9 mouse cellular contexts compared by ENCODE assay signal in genomic region chr17:24687146-24687595, GRCm38 (mm10). TPM values are rescaled to one million over a fixed set of nuclear protein-coding genes. Genes with fewer than 3 reads are reported as not detected.
DNase-seq lines count a peak whose midpoint lies in the region; ATAC-seq and TF ChIP-seq lines count a peak whose summit lies in the region.
"Had no signal": no experiment of that assay in that cellular context is flagged by ENCODE, and none has a peak within 500 bp of the region (broad histone marks: within the 10 kb centered on the region; RNA-seq: fewer than 3 reads in every experiment).

No protein-coding gene starts in this region.

- H3K4me2 ChIP-seq in forebrain, embryonic 15.5 days (replicated peaks): peak overlapping the region; percentile 55
- peak overlapping the region; percentile 51 for H3K4me2 ChIP-seq in intestine, embryonic 16.5 days (ENCODE audit: low read depth, low read length)
- H3K4me2 ChIP-seq in lung, embryonic 14.5 days: peak overlapping the region; percentile 63

- H3K27ac ChIP-seq in forebrain, embryonic 15.5 days (replicated peaks): no peak overlapping the region
- H3K27ac ChIP-seq in intestine, embryonic 16.5 days (ENCODE audit: low read length): no peak overlapping the region
- no peak overlapping the region for H3K27ac ChIP-seq in lung, embryonic 14.5 days (ENCODE audit: low read depth)

- peak; percentile 46 for DNase-seq in cerebellum, adult 11 months
- DNase-seq in cerebellum, adult 11-12 months: no peak
- peak; percentile 70 for DNase-seq in adrenal gland, postnatal 25 days
- DNase-seq in lung, embryonic 14.5 days: peak; percentile 64
- DNase-seq in frontal cortex, postnatal 36 days (ENCODE audit: low spot score in 2 of 2): no peak

- no peaks in the 10 kb centered on the region for H3K9me3 ChIP-seq in forebrain, embryonic 15.5 days
- H3K9me3 ChIP-seq in intestine, embryonic 16.5 days (ENCODE audit: control insufficient read depth, low read length): no peaks in the 10 kb centered on the region
- no peaks in the 10 kb centered on the region for H3K9me3 ChIP-seq in lung, embryonic 14.5 days (ENCODE audit: low read depth, low read length)

- ATAC-seq in forebrain, embryonic 15.5 days (replicated peaks): no peak
- peak; percentile 73 for ATAC-seq in intestine, embryonic 16.5 days
- peak; percentile 54; the same call in 1 of the 2 replicates for ATAC-seq in lung, embryonic 14.5 days (ENCODE audit: insufficient read depth)
- ATAC-seq in neutrophil, adult 5-6 weeks (ENCODE audit: extremely low read depth, insufficient number of reproducible peaks, low FRiP score, poor library complexity, severe bottlenecking): peak; percentile 44; the same call in 1 of the 2 replicates

- peak overlapping the region; percentile 96 for H3K4me3 ChIP-seq in forebrain, embryonic 15.5 days
- peak overlapping the region; percentile 37 for H3K4me3 ChIP-seq in intestine, embryonic 16.5 days (ENCODE audit: low read length)
- peak overlapping the region; percentile 34 for H3K4me3 ChIP-seq in lung, embryonic 14.5 days (ENCODE audit: low read depth, low read length)
- H3K4me3 ChIP-seq: myocyte had no signal

- TF ChIP-seq CTCF in lung, embryonic 14.5 days (IDR thresholded peaks at IDR 0.05; ENCODE audit: low read depth): no peak

- H3K36me3 ChIP-seq in forebrain, embryonic 15.5 days: peaks cover 5% of the 10 kb centered on the region; the same call in 1 of the 2 replicates
- peaks cover 4% of the 10 kb centered on the region for H3K36me3 ChIP-seq in intestine, embryonic 16.5 days (ENCODE audit: control insufficient read depth, insufficient read depth, low read length)
- H3K36me3 ChIP-seq in lung, embryonic 14.5 days (ENCODE audit: insufficient read depth): peaks cover 7% of the 10 kb centered on the region

- H3K27me3 ChIP-seq in forebrain, embryonic 15.5 days: peaks cover 13% of the 10 kb centered on the region
- H3K27me3 ChIP-seq in intestine, embryonic 16.5 days (replicated peaks; ENCODE audit: control insufficient read depth, insufficient read depth, low read length): peaks cover 33% of the 10 kb centered on the region
- peaks cover 43% of the 10 kb centered on the region for H3K27me3 ChIP-seq in lung, embryonic 14.5 days (ENCODE audit: insufficient read depth, low read length)

- H3K4me1 ChIP-seq in forebrain, embryonic 15.5 days: peaks cover 31% of the 10 kb centered on the region
- H3K4me1 ChIP-seq in intestine, embryonic 16.5 days (ENCODE audit: control insufficient read depth, insufficient read depth, low read length): peaks cover 12% of the 10 kb centered on the region
- H3K4me1 ChIP-seq in lung, embryonic 14.5 days (ENCODE audit: insufficient read depth): peaks cover 3% of the 10 kb centered on the region; the same call in 1 of the 2 replicates

- H3K9ac ChIP-seq in forebrain, embryonic 15.5 days (replicated peaks): peak overlapping the region; percentile 23; the same call in 1 of the 2 replicates
- peak overlapping the region; percentile 56 for H3K9ac ChIP-seq in intestine, embryonic 16.5 days (ENCODE audit: low read depth, low read length)
- peak overlapping the region; percentile 30; the same call in 1 of the 2 replicates for H3K9ac ChIP-seq in lung, embryonic 14.5 days

- 2% methylated on average over 25 of the region's 25 CpGs for WGBS in forebrain, embryonic 15.5 days
- 3% methylated on average over 25 of the region's 25 CpGs for WGBS in intestine, embryonic 16.5 days
- WGBS in lung, embryonic 14.5 days: 1% methylated on average over 25 of the region's 25 CpGs

RNA-seq across cellular contexts. Expression of gene Syngr3, which starts 2.6 kb away (rescaled TPM):
- 1.2 and 2.1 TPM in 2 replicates for total RNA-seq in adrenal gland, postnatal 25 days (2021)
- 134 and 145 TPM in 2 replicates for polyA plus RNA-seq in forebrain, embryonic 15.5 days (2015; fragmentation: Nextera tagmentation; extraction: Ambion mirVana)
- 6.0 and 6.9 TPM in 2 replicates for polyA plus RNA-seq in intestine, embryonic 16.5 days (2015; fragmentation: Nextera tagmentation; extraction: Ambion mirVana)
- 0.83 and 1.3 TPM in 2 replicates for polyA plus RNA-seq in lung, embryonic 14.5 days (2014; fragmentation: Nextera tagmentation; extraction: Ambion mirVana)
- 0.25 TPM in 1 of 2 replicates, not detected in the other for total RNA-seq in neutrophil, adult 5-6 weeks (2017)

RNA-seq across cellular contexts. Expression of gene Gfer, which starts 8.8 kb away (rescaled TPM):
- 30.5 and 33.5 TPM in 2 replicates for total RNA-seq in adrenal gland, postnatal 25 days (2021)
- polyA plus RNA-seq in forebrain, embryonic 15.5 days (2015; fragmentation: Nextera tagmentation; extraction: Ambion mirVana): 38.7 TPM in 2 replicates
- polyA plus RNA-seq in intestine, embryonic 16.5 days (2015; fragmentation: Nextera tagmentation; extraction: Ambion mirVana): 47.3 and 48.5 TPM in 2 replicates
- polyA plus RNA-seq in lung, embryonic 14.5 days (2014; fragmentation: Nextera tagmentation; extraction: Ambion mirVana): 53.9 and 54.4 TPM in 2 replicates
- total RNA-seq in neutrophil, adult 5-6 weeks (2017): 17.1 and 23.3 TPM in 2 replicates

RNA-seq across cellular contexts. Expression of gene Noxo1, which starts 8.9 kb away (rescaled TPM):
- total RNA-seq in adrenal gland, postnatal 25 days (2021): 4.5 and 6.5 TPM in 2 replicates
- 1.4 and 2.0 TPM in 2 replicates for polyA plus RNA-seq in forebrain, embryonic 15.5 days (2015; fragmentation: Nextera tagmentation; extraction: Ambion mirVana)
- polyA plus RNA-seq in intestine, embryonic 16.5 days (2015; fragmentation: Nextera tagmentation; extraction: Ambion mirVana): 17.7 and 19.0 TPM in 2 replicates
- polyA plus RNA-seq in lung, embryonic 14.5 days (2014; fragmentation: Nextera tagmentation; extraction: Ambion mirVana): 3.5 and 5.0 TPM in 2 replicates
- 0.86 and 1.6 TPM in 2 replicates for total RNA-seq in neutrophil, adult 5-6 weeks (2017)

RNA-seq across cellular contexts. Expression of gene Zfp598, which starts 17.7 kb away (rescaled TPM):
- total RNA-seq in adrenal gland, postnatal 25 days (2021): 53.9 and 54.7 TPM in 2 replicates
- 19.1 and 20.9 TPM in 2 replicates for polyA plus RNA-seq in forebrain, embryonic 15.5 days (2015; fragmentation: Nextera tagmentation; extraction: Ambion mirVana)
- polyA plus RNA-seq in intestine, embryonic 16.5 days (2015; fragmentation: Nextera tagmentation; extraction: Ambion mirVana): 11.0 and 15.4 TPM in 2 replicates
- 32.9 and 34.0 TPM in 2 replicates for polyA plus RNA-seq in lung, embryonic 14.5 days (2014; fragmentation: Nextera tagmentation; extraction: Ambion mirVana)
- total RNA-seq in neutrophil, adult 5-6 weeks (2017): 17.6 and 21.4 TPM in 2 replicates

RNA-seq across cellular contexts. Expression of gene Tbl3, which starts 20.3 kb away (rescaled TPM):
- total RNA-seq in adrenal gland, postnatal 25 days (2021): 33.3 and 39.6 TPM in 2 replicates
- polyA plus RNA-seq in forebrain, embryonic 15.5 days (2015; fragmentation: Nextera tagmentation; extraction: Ambion mirVana): 79.5 and 83.9 TPM in 2 replicates
- polyA plus RNA-seq in intestine, embryonic 16.5 days (2015; fragmentation: Nextera tagmentation; extraction: Ambion mirVana): 63.5 and 68.4 TPM in 2 replicates
- 97.9 and 112 TPM in 2 replicates for polyA plus RNA-seq in lung, embryonic 14.5 days (2014; fragmentation: Nextera tagmentation; extraction: Ambion mirVana)
- 10.1 and 10.4 TPM in 2 replicates for total RNA-seq in neutrophil, adult 5-6 weeks (2017)

Comparison
In these comparisons a context has a peak if more than half of its experiments do, and no peak if none do; other contexts are left out.
1. DNase-seq: peak in cerebellum, adult 11 months (single experiment), adrenal gland, postnatal 25 days (single experiment) and lung, embryonic 14.5 days (single experiment); none in cerebellum, adult 11-12 months (single experiment) and frontal cortex, postnatal 36 days (0 of 2).
2. H3K4me3 ChIP-seq: peak in every context shown above with its lines; median percentile 96 in forebrain, embryonic 15.5 days; 37 in intestine, embryonic 16.5 days; 34 in lung, embryonic 14.5 days.
3. RNA of gene Syngr3, which starts 2.6 kb away (polyA plus RNA-seq): 134 to 145 TPM in forebrain, embryonic 15.5 days; 6.0 to 6.9 TPM in intestine, embryonic 16.5 days and 0.83 to 1.3 TPM in lung, embryonic 14.5 days; every median in the first group is over 10 times any median in the second.
4. Peak in every context shown above with its lines, with median percentiles within 50 percentile points of each other: H3K4me2 ChIP-seq and H3K9ac ChIP-seq.